Mouse (Mus musculus): ENCODE data around the gene Atp5e.

The Atp5e gene

GRCm38 (mm10) chr2:174415001-174415730 lies 48.7 kb downstream of the Atp5e start:
- no peak for DNase-seq (ENCODE audit: low spot score)

GRCm38 (mm10) chr2:174413127-174413526 lies 50.8 kb downstream of the Atp5e start:
- DNase-seq (ENCODE audit: low spot score), result no peak
